Mouse (Mus musculus) myocyte (in vitro differentiated cells): ENCODE measurements around the gene Gm11992. TPM values are rescaled to one million over a fixed set of nuclear protein-coding genes. Genes with fewer than 3 reads are reported as not detected.

Experiments
- H3K27me3 ChIP-seq: one replicate; pipeline ENCODE4 v1.6.1; 2011; ENCODE audit not compliant: control insufficient read depth, insufficient read depth, insufficient read length
- H3K36me3 ChIP-seq: one replicate; pipeline ENCODE4 v1.6.1; 2011; ENCODE audit not compliant: control insufficient read depth, insufficient read depth
- H3K4me2 ChIP-seq: one replicate; pipeline ENCODE4 v1.6.1; 2011; ENCODE audit warnings: low read depth, control low read depth
- H3K4me3 ChIP-seq: one replicate; pipeline ENCODE4 v1.5.1; 2011; ENCODE audit warnings: mild to moderate bottlenecking, control low read depth, moderate library complexity
- H3K79me2 ChIP-seq: one replicate; pipeline ENCODE4 v1.6.1; 2011; ENCODE audit not compliant: control insufficient read depth, insufficient read depth
- H3ac ChIP-seq: one replicate; pipeline ENCODE4 v1.6.1; 2011; ENCODE audit not compliant: control insufficient read depth, insufficient read length
- CEBPB ChIP-seq: IDR thresholded peaks from 2 replicates; pipeline ENCODE4 v1.6.1; 2011; ENCODE audit warnings: mild to moderate bottlenecking, moderate library complexity; ENCODE audit not compliant: poor library complexity, insufficient read depth, severe bottlenecking
- E2F4 ChIP-seq: IDR thresholded peaks from one replicate; pipeline ENCODE4 v1.6.1; 2011; ENCODE audit warnings: mild to moderate bottlenecking, control low read depth, moderate library complexity; ENCODE audit not compliant: insufficient read depth
- MAX ChIP-seq: IDR thresholded peaks from one replicate; pipeline ENCODE4 v1.6.1; 2011; ENCODE audit warnings: low read depth, mild to moderate bottlenecking, control low read depth
- MYOD1 ChIP-seq, 3 experiments: IDR thresholded peaks; one replicate each; pipeline ENCODE4 v1.6.1; 2011; ENCODE audit warnings: control low read depth in 2 of 3, low read depth in 2 of 3, mild to moderate bottlenecking in 2 of 3, moderate library complexity in 1 of 3; ENCODE audit not compliant: insufficient read length in 2 of 3, control insufficient read depth in 1 of 3
- MYOG ChIP-seq, 3 experiments: IDR thresholded peaks; one replicate each; pipeline ENCODE4 v1.6.1; 2011; ENCODE audit warnings: control low read depth in 2 of 3, low read depth in 2 of 3, mild to moderate bottlenecking in 2 of 3; ENCODE audit not compliant: insufficient read length in 2 of 3, control insufficient read depth in 1 of 3, insufficient read depth in 1 of 3
- POLR2A ChIP-seq: IDR thresholded peaks from one replicate; pipeline ENCODE4 v1.6.1; 2011; ENCODE audit warnings: low read depth, mild to moderate bottlenecking, control low read depth, moderate library complexity; ENCODE audit not compliant: insufficient read length
- POLR2AphosphoS2 ChIP-seq: IDR thresholded peaks from one replicate; pipeline ENCODE4 v1.6.1; 2011; ENCODE audit warnings: low read depth, control low read depth; ENCODE audit not compliant: insufficient read length
- REST ChIP-seq: IDR thresholded peaks from one replicate; pipeline ENCODE4 v1.6.1; 2011; ENCODE audit warnings: mild to moderate bottlenecking, control low read depth, moderate library complexity; ENCODE audit not compliant: insufficient read depth, insufficient read length
- SRF ChIP-seq: IDR thresholded peaks from one replicate; pipeline ENCODE4 v1.6.1; 2011; ENCODE audit warnings: low read depth; ENCODE audit not compliant: control insufficient read depth, insufficient read length
- TCF12 ChIP-seq: IDR thresholded peaks from one replicate; pipeline ENCODE4 v1.6.1; 2011; ENCODE audit warnings: mild to moderate bottlenecking, control low read depth; ENCODE audit not compliant: poor library complexity, insufficient read depth, severe bottlenecking
- TCF3 ChIP-seq: IDR thresholded peaks from one replicate; pipeline ENCODE4 v1.6.1; 2011; ENCODE audit warnings: low read depth, control low read depth; ENCODE audit not compliant: insufficient read length
- USF1 ChIP-seq: IDR thresholded peaks from one replicate; pipeline ENCODE4 v1.6.1; 2011; ENCODE audit warnings: low read depth, mild to moderate bottlenecking, control low read depth, moderate library complexity
- polyA plus RNA-seq: library from polyadenylated mRNA; unstranded; fragments of >200 nt; fragmentation: generic; extraction: Trizol; gene quantifications from one replicate; pipeline ENCODE4 v1.2.1, GENCODE M21; 2012; ENCODE audit warnings: missing spikeins

The Gm11992 gene
- polyA plus RNA-seq, 1 experiment: 0.02 TPM

GRCm38 (mm10) chr11:9011348-9011747 is 37.0 kb upstream of the Gm11992 start:
- H3K27me3 ChIP-seq: no peaks in the 10 kb centered on the region
- H3K4me2 ChIP-seq: peak overlapping the region; percentile 83
- H3K79me2 ChIP-seq: no peaks in the 10 kb centered on the region
- TF ChIP-seq POLR2AphosphoS2: no peak
- TF ChIP-seq MYOG (IDR thresholded peaks at IDR 0.05; ENCODE audit: control insufficient read depth in 1 of 3, insufficient read depth in 1 of 3, insufficient read length in 2 of 3, low read depth in 2 of 3): no peak
- peaks cover under 1% of the 10 kb centered on the region for H3K36me3 ChIP-seq
- peak overlapping the region; percentile 85 for H3K4me3 ChIP-seq
- H3ac ChIP-seq: peak overlapping the region; percentile 58

- no peaks in the 10 kb centered on the region for H3K27me3 ChIP-seq
- no peaks in the 10 kb centered on the region for H3K36me3 ChIP-seq
- no peaks in the 10 kb centered on the region for H3K79me2 ChIP-seq
- H3ac ChIP-seq: no peak overlapping the region
- no peak overlapping the region for H3K4me3 ChIP-seq
- no peak overlapping the region for H3K4me2 ChIP-seq
- TF ChIP-seq E2F4 (no peak), TCF12 (no peak)
Observed at GRCm38 (mm10) chr11:9014740-9015139, 33.7 kb upstream of the Gm11992 start.

- Histone ChIP-seq H3K4me2 (no peak overlapping the region), H3K4me3 (no peak overlapping the region), H3K36me3 (no peaks in the 10 kb centered on the region), H3K27me3 (no peaks in the 10 kb centered on the region), H3K79me2 (no peaks in the 10 kb centered on the region), H3ac (no peak overlapping the region)
- TF ChIP-seq MAX (no peak), TCF12 (no peak), E2F4 (no peak), TCF3 (no peak), MYOD1 (IDR thresholded peaks at IDR 0.05; ENCODE audit: control insufficient read depth in 1 of 3, insufficient read length in 2 of 3, low read depth in 2 of 3) (no peak)
Observed at GRCm38 (mm10) chr11:9018491-9019267, 29.7 kb upstream of the Gm11992 start.

GRCm38 (mm10) chr11:9020207-9020606 is 28.2 kb upstream of the Gm11992 start:
- TF ChIP-seq POLR2AphosphoS2: no peak
- H3K36me3 ChIP-seq: no peaks in the 10 kb centered on the region
- no peak overlapping the region for H3K4me2 ChIP-seq
- no peaks in the 10 kb centered on the region for H3K27me3 ChIP-seq
- no peak overlapping the region for H3ac ChIP-seq
- H3K4me3 ChIP-seq: no peak overlapping the region
- H3K79me2 ChIP-seq: no peaks in the 10 kb centered on the region

GRCm38 (mm10) chr11:9024782-9025181 is 23.6 kb upstream of the Gm11992 start:
- TF ChIP-seq USF1 (no peak), MAX (no peak), CEBPB (no peak), POLR2AphosphoS2 (no peak), E2F4 (no peak), SRF (no peak), TCF12 (no peak), MYOD1 (IDR thresholded peaks at IDR 0.05; ENCODE audit: control insufficient read depth in 1 of 3, insufficient read length in 2 of 3, low read depth in 2 of 3) (no peak), MYOG (IDR thresholded peaks at IDR 0.05; ENCODE audit: control insufficient read depth in 1 of 3, insufficient read depth in 1 of 3, insufficient read length in 2 of 3, low read depth in 2 of 3) (no peak), TCF3 (no peak), REST (no peak), POLR2A (no peak)
- H3K36me3 ChIP-seq: no peaks in the 10 kb centered on the region
- no peaks in the 10 kb centered on the region for H3K79me2 ChIP-seq
- no peak overlapping the region for H3K4me3 ChIP-seq
- no peak overlapping the region for H3ac ChIP-seq
- H3K4me2 ChIP-seq: no peak overlapping the region
- peaks cover 7% of the 10 kb centered on the region for H3K27me3 ChIP-seq

- Histone ChIP-seq H3K4me2 (no peak overlapping the region), H3K4me3 (no peak overlapping the region)
Observed at GRCm38 (mm10) chr11:9025211-9025610, 23.2 kb upstream of the Gm11992 start.

More at GRCm38 (mm10) chr11:9025211-9025610, 23.2 kb upstream of the Gm11992 start:
- Histone ChIP-seq H3K27me3 (peaks cover 7% of the 10 kb centered on the region), H3K79me2 (no peaks in the 10 kb centered on the region), H3ac (no peak overlapping the region), H3K36me3 (no peaks in the 10 kb centered on the region)
- TF ChIP-seq CEBPB (no peak), E2F4 (no peak), SRF (no peak), TCF3 (no peak), TCF12 (no peak), MAX (no peak), MYOD1 (IDR thresholded peaks at IDR 0.05; ENCODE audit: control insufficient read depth in 1 of 3, insufficient read length in 2 of 3, low read depth in 2 of 3) (no peak), POLR2A (no peak), MYOG (IDR thresholded peaks at IDR 0.05; ENCODE audit: control insufficient read depth in 1 of 3, insufficient read depth in 1 of 3, insufficient read length in 2 of 3, low read depth in 2 of 3) (no peak), USF1 (no peak), REST (no peak), POLR2AphosphoS2 (no peak)
